Mouse (Mus musculus) adrenal gland, adult 10 weeks (tissue): ENCODE data around the gene Gm3285. TPM values are rescaled to one million over a fixed set of nuclear protein-coding genes. Genes with fewer than 3 reads are reported as not detected.

Experiments
- polyA plus RNA-seq: library from polyadenylated mRNA; stranded (reverse); fragments of 350-450 nt; fragmentation: Illumina TruSeq; extraction: RNeasy Lipid Tissue Mini Kit (QIAGEN cat#74804); gene quantifications from one replicate; pipeline ENCODE4 v1.2.3, GENCODE M21; 2014; ENCODE audit warnings: low read depth, low replicate concordance

Gm3285 gene
- polyA plus RNA-seq, result not detected

GRCm38 (mm10) chr10:77861675-77862074 lies at the start of gene Gm3285:
Gene Gm3285, plus strand, starts transcription at chr10:77861975.

DNA sequence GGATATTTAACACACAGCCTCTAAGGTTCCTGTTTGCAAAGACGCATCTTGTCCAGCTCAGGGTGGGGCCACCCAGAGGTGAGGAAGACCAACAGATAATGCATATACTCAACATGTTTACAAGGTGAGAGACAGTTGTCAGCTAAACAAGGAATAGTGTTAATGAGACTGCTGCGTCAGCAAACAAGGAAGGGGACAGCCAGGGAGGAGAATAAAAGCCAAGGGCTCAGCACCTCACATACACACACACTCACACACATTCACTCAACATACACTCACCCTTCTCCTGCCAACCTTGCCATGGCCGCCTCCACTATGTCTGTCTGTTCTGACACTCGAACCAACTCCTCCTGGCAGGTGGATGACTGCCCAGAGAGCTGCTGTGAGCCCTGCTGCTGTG lies 47.4 kb upstream of the Gm3285 start, which contains the start of gene Gm2696:
Gene Gm2696 (plus strand): TSS at position 301 of the 400 bp plus-strand sequence.

GRCm38 (mm10) chr10:77826951-77827350 lies 34.8 kb upstream of the Gm3285 start, which contains the start of gene Krtap10-4:
Gene Krtap10-4, minus strand, starts transcription at chr10:77827095.

GRCm38 (mm10) chr10:77835647-77836046 lies 26.1 kb upstream of the Gm3285 start, which contains the start of gene Krtap10-10:
Gene Krtap10-10, plus strand, starts transcription at chr10:77835947.

DNA sequence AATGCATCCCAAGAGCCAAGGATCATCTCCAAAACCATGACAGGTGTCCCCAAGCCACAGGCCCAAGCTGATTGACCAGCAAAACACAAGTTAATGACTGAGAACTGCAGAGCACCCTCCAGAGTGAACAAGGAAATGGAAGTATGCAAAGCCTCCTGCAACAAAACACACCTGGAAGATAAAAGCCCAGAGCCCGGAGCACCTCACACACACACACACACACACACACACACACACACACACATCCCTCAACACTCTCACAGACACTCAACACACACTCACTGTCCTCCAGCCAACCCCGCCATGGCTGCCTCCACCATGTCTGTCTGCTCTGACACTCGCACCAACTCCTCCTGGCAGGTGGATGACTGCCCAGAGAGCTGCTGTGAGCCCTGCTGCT lies 15.3 kb upstream of the Gm3285 start, which contains the start of gene Gm36176:
Gene Gm36176 (plus strand): TSS at position 301 of the 400 bp plus-strand sequence.

DNA sequence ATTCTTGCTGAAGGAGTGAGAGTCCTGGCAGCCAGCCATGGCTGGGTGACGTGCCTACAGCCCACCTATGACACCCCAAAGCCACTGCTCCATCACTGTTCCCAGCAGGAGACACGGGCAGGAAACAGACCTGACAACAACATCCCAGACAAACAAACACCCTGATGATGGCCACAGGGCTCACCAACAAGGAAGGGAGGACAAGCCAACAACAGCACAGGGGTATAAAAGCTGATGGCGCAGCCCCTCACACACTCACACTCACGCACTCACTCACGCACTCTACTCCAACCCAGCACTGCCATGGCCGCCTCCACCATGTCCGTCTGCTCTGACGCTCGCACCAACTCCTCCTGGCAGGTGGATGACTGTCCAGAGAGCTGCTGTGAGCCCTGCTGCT lies 9.2 kb upstream of the Gm3285 start, which contains the start of gene Gm10318:
Gene Gm10318 (plus strand): TSS at position 301 of the 400 bp plus-strand sequence.

DNA sequence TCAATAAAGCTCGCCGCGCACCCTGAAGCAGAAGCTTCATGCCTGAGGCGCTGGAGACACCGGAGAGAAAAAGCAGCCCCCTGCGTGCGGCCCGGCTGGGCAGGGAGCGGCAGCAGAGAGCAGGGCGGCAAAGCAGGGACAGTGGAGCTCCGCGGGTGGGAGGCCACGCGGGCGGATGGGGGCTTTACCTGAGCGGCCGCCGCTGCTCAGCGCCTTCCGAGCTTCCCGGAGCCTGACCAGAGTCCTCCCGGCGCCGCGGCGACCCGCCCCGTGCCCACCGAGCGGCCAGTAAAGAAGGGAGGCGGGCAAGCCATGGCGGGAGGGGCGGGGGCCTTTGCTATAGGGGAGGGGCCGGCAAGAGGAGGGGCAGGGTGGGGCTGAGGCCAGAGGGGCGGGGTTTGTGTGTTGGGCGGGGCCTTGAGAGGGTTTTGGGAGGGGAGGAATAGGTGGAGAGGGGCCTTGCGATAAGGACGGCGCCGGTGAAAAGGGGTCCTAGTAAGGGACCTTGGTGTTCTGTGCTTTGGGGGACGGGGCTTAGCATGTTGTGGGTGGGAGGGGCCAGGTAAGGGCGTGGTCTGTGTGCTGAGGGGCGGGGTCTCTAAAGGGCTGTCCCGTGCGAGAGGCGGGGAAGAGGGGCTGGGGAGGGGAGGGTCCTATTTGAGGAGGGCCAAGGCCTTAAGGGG lies 40.6 kb downstream of the Gm3285 start, which contains the start of gene Lrrc3:
Gene Lrrc3 (minus strand): TSS at position 326 of the 683 bp plus-strand sequence.

Other genes starting within 250 kb of the Gm3285 start
- 11.6 TPM for gene Ube2g2, start 239.7 kb upstream of the Gm3285 start, polyA plus RNA-seq
- not detected for gene Tspear, start 175.4 kb upstream of the Gm3285 start, polyA plus RNA-seq
- not detected for gene Gm19402, start 171.2 kb upstream of the Gm3285 start, polyA plus RNA-seq
- gene Gm9508, start 164.7 kb upstream of the Gm3285 start, polyA plus RNA-seq, result not detected
- not detected for gene Gm10272, start 155.3 kb upstream of the Gm3285 start, polyA plus RNA-seq
- gene Gm10024, start 150.5 kb upstream of the Gm3285 start, polyA plus RNA-seq, result not detected
- gene Gm10142, start 146.2 kb upstream of the Gm3285 start, polyA plus RNA-seq, result not detected
- not detected for gene Krtap12-1, start 141.4 kb upstream of the Gm3285 start, polyA plus RNA-seq
- not detected for gene Gm10100, start 135.5 kb upstream of the Gm3285 start, polyA plus RNA-seq
- not detected for gene Gm18596, start 119.3 kb upstream of the Gm3285 start, polyA plus RNA-seq
- gene Gm9736, start 110.6 kb upstream of the Gm3285 start, polyA plus RNA-seq, result not detected
- gene Gm3233, start 102.3 kb upstream of the Gm3285 start, polyA plus RNA-seq, result not detected
- gene Gm3238, start 90.7 kb upstream of the Gm3285 start, polyA plus RNA-seq, result not detected
- not detected for gene Gm7138, start 85.0 kb upstream of the Gm3285 start, polyA plus RNA-seq
- not detected for gene Gm3250, start 79.4 kb upstream of the Gm3285 start, polyA plus RNA-seq
- gene Gm7137, start 73.8 kb upstream of the Gm3285 start, polyA plus RNA-seq, result not detected
- gene Gm9639, start 66.9 kb upstream of the Gm3285 start, polyA plus RNA-seq, result not detected
- not detected for gene Gm19668, start 62.8 kb upstream of the Gm3285 start, polyA plus RNA-seq
- not detected for gene Gm9507, start 50.1 kb upstream of the Gm3285 start, polyA plus RNA-seq
- not detected for gene Gm2696, start 47.3 kb upstream of the Gm3285 start, polyA plus RNA-seq
- gene Krtap10-4, start 34.9 kb upstream of the Gm3285 start, polyA plus RNA-seq, result not detected
- not detected for gene Krtap10-10, start 26.0 kb upstream of the Gm3285 start, polyA plus RNA-seq
- not detected for gene Gm36176, start 15.2 kb upstream of the Gm3285 start, polyA plus RNA-seq
- not detected for gene Gm10318, start 9.1 kb upstream of the Gm3285 start, polyA plus RNA-seq
- 1.7 TPM for gene Lrrc3, start 40.6 kb downstream of the Gm3285 start, polyA plus RNA-seq
- gene Trpm2, start 108.6 kb downstream of the Gm3285 start, polyA plus RNA-seq, result not detected
- 1.6 TPM for gene 1810043G02Rik, start 116.5 kb downstream of the Gm3285 start, polyA plus RNA-seq
- gene Pfkl, start 148.1 kb downstream of the Gm3285 start, polyA plus RNA-seq, result 2.0 TPM
- 39.4 TPM for gene Dnmt3l, start 180.0 kb downstream of the Gm3285 start, polyA plus RNA-seq
- not detected for gene Aire, start 181.6 kb downstream of the Gm3285 start, polyA plus RNA-seq
- 9.6 TPM for gene Icosl, start 207.3 kb downstream of the Gm3285 start, polyA plus RNA-seq